8 mouse cellular contexts compared by ENCODE assay signal in the genomic region with DNA sequence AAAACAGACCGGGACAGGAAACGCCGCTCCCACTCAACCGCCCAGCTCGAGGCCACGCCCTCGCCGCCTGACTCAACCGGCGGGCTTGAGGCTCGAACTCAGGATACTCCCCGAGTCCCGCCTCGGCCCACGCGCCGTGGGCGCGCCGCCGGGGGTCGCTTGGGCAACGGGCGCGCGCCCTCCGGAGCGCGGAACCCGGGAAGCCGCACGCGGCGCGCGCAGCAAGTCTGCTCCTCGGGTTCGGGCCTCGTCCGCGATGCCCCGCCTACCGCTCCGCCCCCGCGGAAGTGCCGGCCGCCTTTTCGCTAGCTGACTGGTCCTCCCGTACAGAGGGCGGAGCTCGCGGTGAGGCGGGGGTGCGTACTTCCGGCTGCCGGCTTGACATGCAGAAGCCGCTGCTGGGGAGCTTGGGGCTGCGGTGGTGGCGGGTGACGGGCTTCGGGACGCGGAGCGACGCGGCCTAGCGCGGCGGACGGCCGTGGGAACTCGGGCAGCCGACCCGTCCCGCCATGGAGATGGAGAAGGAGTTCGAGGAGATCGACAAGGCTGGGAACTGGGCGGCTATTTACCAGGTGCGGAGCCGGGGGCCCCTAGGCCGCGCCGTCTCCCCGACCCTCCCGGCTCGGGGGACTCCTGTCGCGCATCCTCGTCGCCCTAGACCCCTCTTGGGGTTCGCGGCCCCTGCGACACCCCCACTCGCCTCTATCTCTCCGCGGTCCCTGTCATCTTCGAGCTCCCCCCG. TPM values are rescaled to one million over a fixed set of nuclear protein-coding genes. Genes with fewer than 3 reads are reported as not detected.
A peak's percentile ranks its signal among the peaks of the same experiment; 100 is the strongest.
DNase-seq lines count a peak whose midpoint lies in the region; ATAC-seq lines count a peak whose summit lies in the region.

A gene (plus strand): TSS at position 73 of the 742 bp plus-strand sequence.

- peak; percentile 99 for ATAC-seq in erythroblast, adult 5-6 weeks (replicated peaks; ENCODE audit: low FRiP score, poor library complexity, severe bottlenecking)
- ATAC-seq in kidney, embryonic 15.5 days (replicated peaks; ENCODE audit: low FRiP score), result peak; percentile 96
- peak; percentile 95 for ATAC-seq in monocyte, adult 5-6 weeks (replicated peaks; ENCODE audit: insufficient number of reproducible peaks, low FRiP score, low TSS enrichment, poor library complexity, severe bottlenecking)

- peaks cover 48% of the 10 kb centered on the region for H3K4me1 ChIP-seq in heart, embryonic 10.5 days
- H3K4me1 ChIP-seq in kidney, embryonic 15.5 days, result peaks cover 35% of the 10 kb centered on the region

- H3K4me2 ChIP-seq in kidney, embryonic 15.5 days, result peak within 1 kb of the TSS; percentile 91

- H3K9ac ChIP-seq in kidney, embryonic 15.5 days, result peak within 1 kb of the TSS; percentile 91

- peak within 1 kb of the TSS; percentile 97 for H3K4me3 ChIP-seq in heart, embryonic 10.5 days
- H3K4me3 ChIP-seq in kidney, embryonic 15.5 days (replicated peaks), result peak within 1 kb of the TSS; percentile 94

- peak; percentile 100 for DNase-seq in B cell, adult 2 months
- DNase-seq in brain, adult 2 months (ENCODE audit: low read depth, low spot score), result peak; percentile 98
- DNase-seq in heart, embryonic 10.5 days (ENCODE audit: low spot score), result peak; percentile 99
- peak; percentile 99 for DNase-seq in liver
- DNase-seq in spleen, postnatal 4 days (ENCODE audit: low spot score in 2 of 2), result peak; percentile 99

- under 1% methylated on average over 99 of the region's 99 CpGs for WGBS in heart, embryonic 10.5 days
- WGBS in kidney, embryonic 15.5 days, result under 1% methylated on average over 97 of the region's 99 CpGs

- H3K27ac ChIP-seq in heart, embryonic 10.5 days, result peak within 1 kb of the TSS; percentile 96
- peak within 1 kb of the TSS; percentile 86 for H3K27ac ChIP-seq in kidney, embryonic 15.5 days

- no peaks in the 10 kb centered on the region for H3K9me3 ChIP-seq in heart, embryonic 10.5 days
- no peaks in the 10 kb centered on the region for H3K9me3 ChIP-seq in kidney, embryonic 15.5 days (replicated peaks)

- H3K27me3 ChIP-seq in heart, embryonic 10.5 days (ENCODE audit: insufficient read depth, poor library complexity, severe bottlenecking), result no peaks in the 10 kb centered on the region
- no peaks in the 10 kb centered on the region for H3K27me3 ChIP-seq in kidney, embryonic 15.5 days

- H3K36me3 ChIP-seq in heart, embryonic 10.5 days, result no peaks in the 10 kb centered on the region
- no peaks in the 10 kb centered on the region for H3K36me3 ChIP-seq in kidney, embryonic 15.5 days

RNA-seq across cellular contexts. Expression of the gene that starts here (rescaled TPM):
- 11.7 and 11.9 TPM in 2 replicates for total RNA-seq in erythroblast, adult 5-6 weeks (2015; ENCODE audit: low replicate concordance)
- total RNA-seq in erythroblast, adult 5-6 weeks (2017; ENCODE audit: low replicate concordance), result 8.9 and 9.1 TPM in 2 replicates
- polyA plus RNA-seq in heart, embryonic 10.5 days (2016; fragmentation: Nextera tagmentation; extraction: Ambion mirVana), result 45.3 and 58.3 TPM in 2 replicates
- polyA plus RNA-seq in kidney, embryonic 15.5 days (2015; fragmentation: Nextera tagmentation; extraction: Ambion mirVana), result 57.4 and 71.2 TPM in 2 replicates
- 199 to 318 TPM (median 242 TPM) in 3 replicates for total RNA-seq in monocyte, adult 5-6 weeks (2017)

Comparison
In these comparisons a context has a peak if more than half of its experiments do, and no peak if none do; other contexts are left out.
1. Peak in every context shown above with its lines: DNase-seq, ATAC-seq, H3K4me3 ChIP-seq and H3K27ac ChIP-seq.
2. RNA of the gene that starts here (total RNA-seq): 199 to 318 TPM in monocyte, adult 5-6 weeks; 8.9 to 11.9 TPM in erythroblast, adult 5-6 weeks; every median in the first group is over 10 times any median in the second.